Mouse (Mus musculus): ENCODE data around the gene Emc9. TPM values are rescaled to one million over a fixed set of nuclear protein-coding genes. Genes with fewer than 3 reads are reported as not detected.

Emc9 gene
- polyA plus RNA-seq, 1 experiment, result 18.5 TPM

DNA sequence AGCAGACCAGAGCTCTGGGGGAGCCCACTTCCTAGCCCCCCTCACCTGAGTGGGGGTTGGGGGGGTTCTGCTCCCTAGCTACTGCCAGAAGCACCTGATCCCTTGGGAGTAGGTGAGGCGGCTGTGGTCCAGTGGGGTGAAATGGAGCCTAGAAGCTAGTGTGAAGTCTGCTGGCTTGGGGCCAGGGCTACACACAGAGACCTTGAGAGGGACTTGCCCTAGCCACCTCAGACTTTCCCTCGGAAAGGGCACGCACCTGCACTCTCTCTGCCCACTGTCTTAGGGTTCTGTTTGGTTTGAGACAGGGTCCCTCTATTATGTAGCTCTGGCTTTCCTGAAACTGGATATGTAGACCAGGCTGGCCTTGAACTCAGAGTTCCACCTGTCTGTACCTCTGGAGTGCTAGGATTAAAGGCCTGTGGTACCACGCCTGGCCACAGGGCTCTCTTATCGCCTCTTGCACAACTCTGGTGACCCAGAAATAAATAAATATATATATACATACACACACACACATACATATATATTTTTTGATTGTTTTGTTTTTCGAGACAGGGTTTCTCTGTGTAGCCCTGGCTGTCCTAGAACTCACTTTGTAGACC, 6.3 kb downstream of the Emc9 start:
- no peaks in the 10 kb centered on the region for H3K27me3 ChIP-seq (ENCODE audit: control insufficient read depth, insufficient read depth, insufficient read length)
- peak overlapping the region; percentile 7 for H3ac ChIP-seq (ENCODE audit: control insufficient read depth, insufficient read length)
- H3K79me2 ChIP-seq (ENCODE audit: control insufficient read depth, insufficient read depth), result no peaks in the 10 kb centered on the region
- H3K4me3 ChIP-seq, result peak overlapping the region; percentile 52
- H3K4me2 ChIP-seq (ENCODE audit: low read depth), result peak overlapping the region; percentile 93
- TF ChIP-seq TCF12 (IDR thresholded peaks at IDR 0.05; ENCODE audit: insufficient read depth, poor library complexity, severe bottlenecking) (no peak), USF1 (IDR thresholded peaks at IDR 0.05; ENCODE audit: low read depth) (no peak), MYOD1 (IDR thresholded peaks at IDR 0.05; ENCODE audit: control insufficient read depth in 1 of 3, insufficient read length in 2 of 3, low read depth in 2 of 3) (no peak), POLR2A (IDR thresholded peaks at IDR 0.05; ENCODE audit: insufficient read length, low read depth) (no peak), POLR2AphosphoS2 (IDR thresholded peaks at IDR 0.05; ENCODE audit: insufficient read length, low read depth) (no peak), CEBPB (IDR thresholded peaks at IDR 0.05; ENCODE audit: insufficient read depth, poor library complexity, severe bottlenecking) (no peak), E2F4 (IDR thresholded peaks at IDR 0.05; ENCODE audit: insufficient read depth) (no peak), MAX (IDR thresholded peaks at IDR 0.05; ENCODE audit: low read depth) (no peak), REST (IDR thresholded peaks at IDR 0.05; ENCODE audit: insufficient read depth, insufficient read length) (no peak), TCF3 (IDR thresholded peaks at IDR 0.05; ENCODE audit: insufficient read length, low read depth) (no peak), SRF (IDR thresholded peaks at IDR 0.05; ENCODE audit: control insufficient read depth, insufficient read length, low read depth) (no peak)
- no peaks in the 10 kb centered on the region for H3K36me3 ChIP-seq (ENCODE audit: control insufficient read depth, insufficient read depth)

DNA sequence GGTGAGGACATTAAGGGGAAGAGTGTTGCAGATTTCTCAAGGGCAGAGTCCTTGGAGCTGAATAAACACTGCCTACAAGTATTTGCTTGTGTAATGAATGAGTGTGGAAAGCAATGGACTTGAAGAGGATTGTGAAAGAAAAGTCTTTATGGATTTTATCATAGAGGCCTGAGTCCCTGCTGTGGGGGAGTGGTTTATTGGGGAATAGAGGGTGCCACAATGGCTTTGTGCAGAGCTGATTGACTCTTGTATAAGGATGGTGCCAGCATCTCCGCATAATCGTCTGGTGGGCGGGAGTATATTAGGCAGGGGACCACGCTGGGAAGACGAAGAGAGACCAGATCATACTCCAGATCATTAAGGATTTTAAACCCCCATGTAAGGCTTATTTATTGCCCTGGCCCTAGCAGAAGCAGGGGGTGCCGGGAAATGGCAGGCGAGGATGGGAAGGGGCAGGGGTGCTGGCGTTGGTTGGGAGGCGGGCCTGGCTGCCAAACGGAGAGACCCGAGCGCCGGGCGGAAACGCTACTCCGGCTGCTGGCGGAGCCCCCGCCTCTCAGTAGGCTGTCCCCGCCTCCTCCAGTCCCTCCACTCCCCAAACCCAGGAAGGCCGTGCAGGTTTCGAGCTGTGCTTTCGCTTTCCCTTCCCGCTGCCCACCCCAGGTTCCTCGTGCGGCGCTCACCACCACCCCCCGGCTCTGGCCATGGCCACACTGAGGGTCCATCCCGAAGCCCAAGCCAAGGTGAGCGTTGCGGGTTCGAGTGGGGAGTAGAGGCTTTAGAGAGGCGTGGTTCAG, 7.0 kb downstream of the Emc9 start, which contains the start of gene Psme1:
Gene Psme1 (plus strand): TSS at position 253 of the 797 bp plus-strand sequence.
- peak within 1 kb of the TSS; percentile 52 for H3K4me3 ChIP-seq
- H3K4me2 ChIP-seq (ENCODE audit: low read depth), result peak within 1 kb of the TSS; percentile 93
- no peaks in the 10 kb centered on the region for H3K79me2 ChIP-seq (ENCODE audit: control insufficient read depth, insufficient read depth)
- no peaks in the 10 kb centered on the region for H3K27me3 ChIP-seq (ENCODE audit: control insufficient read depth, insufficient read depth, insufficient read length)
- TF ChIP-seq USF1 (IDR thresholded peaks at IDR 0.05; ENCODE audit: low read depth), result no peak
- peak; percentile 78 for TF ChIP-seq POLR2AphosphoS2 (IDR thresholded peaks at IDR 0.05; ENCODE audit: insufficient read length, low read depth)
- no peak for TF ChIP-seq MAX (IDR thresholded peaks at IDR 0.05; ENCODE audit: low read depth)
- TF ChIP-seq POLR2A (IDR thresholded peaks at IDR 0.05; ENCODE audit: insufficient read length, low read depth), result peak; percentile 68
- H3ac ChIP-seq (ENCODE audit: control insufficient read depth, insufficient read length), result peak within 1 kb of the TSS; percentile 7
- H3K36me3 ChIP-seq (ENCODE audit: control insufficient read depth, insufficient read depth), result no peaks in the 10 kb centered on the region

DNA sequence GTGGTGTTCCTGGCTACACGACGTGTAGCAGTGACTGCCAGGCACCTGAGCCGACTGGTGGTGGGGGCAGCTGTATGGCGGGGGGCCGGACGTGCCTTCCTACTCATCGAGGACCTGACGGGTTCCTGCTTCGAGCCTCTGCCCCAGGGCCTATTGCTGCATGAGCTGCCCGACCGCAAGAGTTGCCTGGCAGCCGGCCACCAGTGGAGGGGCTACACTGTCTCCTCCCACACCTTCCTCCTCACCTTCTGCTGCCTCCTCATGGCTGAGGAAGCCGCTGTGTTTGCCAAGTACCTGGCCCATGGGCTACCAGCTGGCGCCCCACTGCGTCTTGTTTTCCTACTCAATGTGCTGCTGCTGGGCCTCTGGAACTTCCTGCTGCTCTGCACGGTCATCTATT, 8.7 kb downstream of the Emc9 start:
- no peak overlapping the region for H3K4me2 ChIP-seq (ENCODE audit: low read depth)
- TF ChIP-seq USF1 (IDR thresholded peaks at IDR 0.05; ENCODE audit: low read depth), result no peak
- no peak for TF ChIP-seq MYOD1 (IDR thresholded peaks at IDR 0.05; ENCODE audit: control insufficient read depth in 1 of 3, insufficient read length in 2 of 3, low read depth in 2 of 3)
- no peak for TF ChIP-seq POLR2A (IDR thresholded peaks at IDR 0.05; ENCODE audit: insufficient read length, low read depth)
- TF ChIP-seq MYOG (IDR thresholded peaks at IDR 0.05; ENCODE audit: control insufficient read depth in 1 of 3, insufficient read depth in 1 of 3, insufficient read length in 2 of 3, low read depth in 2 of 3), result no peak
- no peak for TF ChIP-seq CEBPB (IDR thresholded peaks at IDR 0.05; ENCODE audit: insufficient read depth, poor library complexity, severe bottlenecking)
- no peak for TF ChIP-seq E2F4 (IDR thresholded peaks at IDR 0.05; ENCODE audit: insufficient read depth)
- TF ChIP-seq TCF3 (IDR thresholded peaks at IDR 0.05; ENCODE audit: insufficient read length, low read depth), result no peak
- no peak for TF ChIP-seq SRF (IDR thresholded peaks at IDR 0.05; ENCODE audit: control insufficient read depth, insufficient read length, low read depth)
- TF ChIP-seq MAX (IDR thresholded peaks at IDR 0.05; ENCODE audit: low read depth), result no peak
- no peak for TF ChIP-seq POLR2AphosphoS2 (IDR thresholded peaks at IDR 0.05; ENCODE audit: insufficient read length, low read depth)
- TF ChIP-seq TCF12 (IDR thresholded peaks at IDR 0.05; ENCODE audit: insufficient read depth, poor library complexity, severe bottlenecking), result no peak
- TF ChIP-seq REST (IDR thresholded peaks at IDR 0.05; ENCODE audit: insufficient read depth, insufficient read length), result no peak
- no peak overlapping the region for H3ac ChIP-seq (ENCODE audit: control insufficient read depth, insufficient read length)
- no peak overlapping the region for H3K4me3 ChIP-seq
- H3K36me3 ChIP-seq (ENCODE audit: control insufficient read depth, insufficient read depth), result no peaks in the 10 kb centered on the region
- no peaks in the 10 kb centered on the region for H3K79me2 ChIP-seq (ENCODE audit: control insufficient read depth, insufficient read depth)
- no peaks in the 10 kb centered on the region for H3K27me3 ChIP-seq (ENCODE audit: control insufficient read depth, insufficient read depth, insufficient read length)

DNA sequence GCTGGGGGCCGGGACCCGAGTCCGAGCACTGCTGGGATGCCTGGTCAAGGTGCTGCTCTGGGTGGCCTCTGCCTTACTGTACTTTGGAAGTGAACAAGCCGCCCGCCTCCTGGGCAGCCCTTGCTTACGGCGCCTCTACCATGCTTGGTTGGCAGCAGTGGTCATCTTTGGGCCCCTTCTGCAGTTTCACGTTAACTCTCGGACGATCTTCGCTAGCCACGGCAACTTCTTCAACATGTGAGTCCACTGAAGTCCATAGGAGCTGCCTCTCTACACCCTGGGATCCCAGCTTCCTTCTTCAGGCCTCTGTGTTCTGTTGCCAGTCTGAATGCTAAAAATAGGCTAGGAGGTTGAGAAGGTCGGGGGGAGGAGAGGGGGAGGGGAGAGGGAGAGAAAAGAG, 9.4 kb downstream of the Emc9 start:
- TF ChIP-seq POLR2A (IDR thresholded peaks at IDR 0.05; ENCODE audit: insufficient read length, low read depth) (no peak), TCF3 (IDR thresholded peaks at IDR 0.05; ENCODE audit: insufficient read length, low read depth) (no peak), E2F4 (IDR thresholded peaks at IDR 0.05; ENCODE audit: insufficient read depth) (no peak), MYOD1 (IDR thresholded peaks at IDR 0.05; ENCODE audit: control insufficient read depth in 1 of 3, insufficient read length in 2 of 3, low read depth in 2 of 3) (no peak), POLR2AphosphoS2 (IDR thresholded peaks at IDR 0.05; ENCODE audit: insufficient read length, low read depth) (no peak)

DNA sequence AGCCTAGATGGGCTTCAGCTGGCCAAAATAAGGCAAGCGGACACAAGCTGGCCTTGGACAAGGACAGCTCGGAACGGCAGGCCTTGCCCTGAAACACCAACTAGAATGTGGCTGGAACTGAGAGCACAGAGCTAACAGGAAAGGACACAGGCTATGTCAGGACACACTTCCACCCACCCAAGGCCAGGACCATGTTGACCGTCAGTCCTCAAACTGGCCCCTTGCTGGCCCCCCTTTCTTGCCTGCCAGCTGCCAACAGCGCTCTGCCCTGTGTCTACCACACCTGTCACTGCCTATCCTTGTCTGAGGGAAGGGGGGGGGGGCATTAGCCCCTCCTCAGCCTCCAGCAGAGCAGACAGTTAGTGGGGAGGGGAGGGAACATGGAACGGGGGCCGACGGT, 9.8 kb downstream of the Emc9 start, which contains the start of gene Fitm1:
Gene Fitm1 (plus strand): TSS at position 316 of the 400 bp plus-strand sequence.
- no peaks in the 10 kb centered on the region for H3K36me3 ChIP-seq (ENCODE audit: control insufficient read depth, insufficient read depth)
- H3ac ChIP-seq (ENCODE audit: control insufficient read depth, insufficient read length), result no peak within 1 kb of the TSS
- no peak within 1 kb of the TSS for H3K4me3 ChIP-seq
- H3K27me3 ChIP-seq (ENCODE audit: control insufficient read depth, insufficient read depth, insufficient read length), result no peaks in the 10 kb centered on the region
- peak within 1 kb of the TSS; percentile 13 for H3K4me2 ChIP-seq (ENCODE audit: low read depth)
- TF ChIP-seq REST (IDR thresholded peaks at IDR 0.05; ENCODE audit: insufficient read depth, insufficient read length) (no peak), TCF3 (IDR thresholded peaks at IDR 0.05; ENCODE audit: insufficient read length, low read depth) (no peak), POLR2A (IDR thresholded peaks at IDR 0.05; ENCODE audit: insufficient read length, low read depth) (no peak), MYOG (IDR thresholded peaks at IDR 0.05; ENCODE audit: control insufficient read depth in 1 of 3, insufficient read depth in 1 of 3, insufficient read length in 2 of 3, low read depth in 2 of 3) (peak in 2 of 3 experiments; percentile 32 to 79), MYOD1 (IDR thresholded peaks at IDR 0.05; ENCODE audit: control insufficient read depth in 1 of 3, insufficient read length in 2 of 3, low read depth in 2 of 3) (peak; percentile 44 to 97 (median 96))
- no peaks in the 10 kb centered on the region for H3K79me2 ChIP-seq (ENCODE audit: control insufficient read depth, insufficient read depth)

More for the DNA sequence above, 9.4 kb downstream of the Emc9 start:
- no peaks in the 10 kb centered on the region for H3K27me3 ChIP-seq (ENCODE audit: control insufficient read depth, insufficient read depth, insufficient read length)
- peak overlapping the region; percentile 13 for H3K4me2 ChIP-seq (ENCODE audit: low read depth)
- no peaks in the 10 kb centered on the region for H3K36me3 ChIP-seq (ENCODE audit: control insufficient read depth, insufficient read depth)
- H3K4me3 ChIP-seq, result no peak overlapping the region
- no peaks in the 10 kb centered on the region for H3K79me2 ChIP-seq (ENCODE audit: control insufficient read depth, insufficient read depth)
- H3ac ChIP-seq (ENCODE audit: control insufficient read depth, insufficient read length), result no peak overlapping the region

Data from myocyte (in vitro differentiated cells).